8 mouse cellular contexts compared by ENCODE assay signal in genomic region chr10:61343950-61344349, GRCm38 (mm10). TPM values are rescaled to one million over a fixed set of nuclear protein-coding genes. Genes with fewer than 3 reads are reported as not detected.
DNase-seq lines count a peak whose midpoint lies in the region; ATAC-seq and TF ChIP-seq lines count a peak whose summit lies in the region.

No protein-coding gene starts in this region.

- peak; percentile 74 for TF ChIP-seq CTCF in heart, postnatal 0 days (IDR thresholded peaks at IDR 0.05; ENCODE audit: low read depth)

- DNase-seq in heart, postnatal 0 days (ENCODE audit: low spot score): no peak
- DNase-seq in heart, adult 9 months (ENCODE audit: low spot score in 2 of 2): no peak
- peak; percentile 45 for DNase-seq in MEL-GATA-1-ER (ENCODE audit: extremely low read depth, low read depth)
- DNase-seq in cerebellum, postnatal 10 days: peak; percentile 79 to 86
- peak; percentile 70 to 81 for DNase-seq in heart, postnatal 36 days
- DNase-seq in left cerebral cortex, postnatal 4 days: peak; percentile 70
- DNase-seq in thymus, postnatal 10 days (ENCODE audit: low spot score in 2 of 2): peak; percentile 27 to 74

- H3K4me2 ChIP-seq in heart, postnatal 0 days (ENCODE audit: low read depth, low read length): no peak overlapping the region
- no peak overlapping the region for H3K4me2 ChIP-seq in neural tube, embryonic 13.5 days

- no peaks in the 10 kb centered on the region for H3K27me3 ChIP-seq in heart, postnatal 0 days (ENCODE audit: control insufficient read depth, insufficient read depth, low read length)
- H3K27me3 ChIP-seq in neural tube, embryonic 13.5 days: no peaks in the 10 kb centered on the region

- H3K4me1 ChIP-seq in heart, postnatal 0 days (ENCODE audit: control insufficient read depth, insufficient read depth): peaks cover 9% of the 10 kb centered on the region
- H3K4me1 ChIP-seq in neural tube, embryonic 13.5 days (replicated peaks): peaks cover 20% of the 10 kb centered on the region

- no peaks in the 10 kb centered on the region for H3K9me3 ChIP-seq in heart, postnatal 0 days (replicated peaks; ENCODE audit: control insufficient read depth, low read length)
- H3K9me3 ChIP-seq in neural tube, embryonic 13.5 days: no peaks in the 10 kb centered on the region

- H3K4me3 ChIP-seq in heart, postnatal 0 days (ENCODE audit: low read depth, low read length): no peak overlapping the region
- H3K4me3 ChIP-seq in neural tube, embryonic 13.5 days: no peak overlapping the region

- H3K36me3 ChIP-seq in heart, postnatal 0 days (replicated peaks; ENCODE audit: control insufficient read depth, insufficient read depth, low read length): peaks cover 54% of the 10 kb centered on the region
- H3K36me3 ChIP-seq in neural tube, embryonic 13.5 days: peaks cover 26% of the 10 kb centered on the region

- ATAC-seq in heart, postnatal 0 days (ENCODE audit: insufficient read depth, low read depth): no peak
- 0 out of 2 replicates have a peak, but pooled peaks have one; percentile 12 for ATAC-seq in neural tube, embryonic 13.5 days (ENCODE audit: low read depth)

- TF ChIP-seq EP300 in heart, postnatal 0 days (IDR thresholded peaks at IDR 0.05; ENCODE audit: low read depth): no peak

- no peak overlapping the region for H3K27ac ChIP-seq in heart, postnatal 0 days (ENCODE audit: low read depth)
- no peak overlapping the region for H3K27ac ChIP-seq in neural tube, embryonic 13.5 days (replicated peaks)

- 78% methylated on average over 8 of the region's 8 CpGs for WGBS in heart, postnatal 0 days
- 62% methylated on average over 8 of the region's 8 CpGs for WGBS in neural tube, embryonic 13.5 days

- H3K9ac ChIP-seq in heart, postnatal 0 days (replicated peaks; ENCODE audit: low read depth, low read length): no peak overlapping the region
- no peak overlapping the region for H3K9ac ChIP-seq in neural tube, embryonic 13.5 days

- intact Hi-C loops in heart, postnatal 36 days (cut with DNase I): loop anchor here (5.0 to 10.0 kb wide), 2 partner anchors 258 to 311 kb away; no protein-coding TSS in a partner anchor
- intact Hi-C loops in left cerebral cortex, postnatal 4 days (cut with DNase I): loop anchor here (5.0 to 10.0 kb wide), 2 partner anchors 53 to 311 kb away; no protein-coding TSS in a partner anchor

RNA-seq across cellular contexts. Expression of gene Pald1, which starts 39.4 kb away (rescaled TPM):
- 27.7 and 66.8 TPM in 2 replicates for total RNA-seq in heart, postnatal 0 days (2014; rRNA removed; ENCODE audit: low replicate concordance)
- polyA plus RNA-seq in heart, postnatal 0 days (2015; fragmentation: Nextera tagmentation; extraction: Ambion mirVana): 13.8 and 17.9 TPM in 2 replicates
- total RNA-seq in heart, postnatal 36 days (2021): 10 to 100 TPM; 19.9 to 21.6 TPM
- total RNA-seq in left cerebral cortex, postnatal 4 days (2021): 10 to 100 TPM; 22.8 to 25.8 TPM
- polyA plus RNA-seq in neural tube, embryonic 13.5 days (2015; fragmentation: Nextera tagmentation; extraction: Ambion mirVana): 30.6 and 31.5 TPM in 2 replicates

RNA-seq across cellular contexts. Expression of gene Prf1, which starts 46.3 kb away (rescaled TPM):
- total RNA-seq in heart, postnatal 0 days (2014; rRNA removed; ENCODE audit: low replicate concordance): not detected in 2 replicates
- 0.04 TPM in 1 of 2 replicates, not detected in the other for polyA plus RNA-seq in heart, postnatal 0 days (2015; fragmentation: Nextera tagmentation; extraction: Ambion mirVana)
- total RNA-seq in heart, postnatal 36 days (2021): under 1 TPM in 1 of 2 experiments, not detected in 1; 0.11 TPM
- total RNA-seq in left cerebral cortex, postnatal 4 days (2021): not detected
- not detected in 2 replicates for polyA plus RNA-seq in neural tube, embryonic 13.5 days (2015; fragmentation: Nextera tagmentation; extraction: Ambion mirVana)

Comparison
In these comparisons a context has a peak if more than half of its experiments do, and no peak if none do; other contexts are left out.
1. DNase-seq: peak in MEL-GATA-1-ER (single experiment), cerebellum, postnatal 10 days (2 of 2), heart, postnatal 36 days (2 of 2), left cerebral cortex, postnatal 4 days (single experiment) and thymus, postnatal 10 days (2 of 2); none in heart, postnatal 0 days (single experiment) and heart, adult 9 months (0 of 2).